Mouse (Mus musculus) heart, adult 9 months (tissue): ENCODE results near the gene Tmem120b.

Source experiments
- DNase-seq, 2 experiments: peaks; one replicate each; pipeline ENCODE4 v3.0.0; 2022; ENCODE audit warnings: low spot score in 2 of 2

Gene Tmem120b

GRCm38 (mm10) chr5:123068115-123068514, at the start of gene Tmem120b:
Tmem120b (plus strand) TSS chr5:123068415.
- DNase-seq = no peak

GRCm38 (mm10) chr5:123019336-123020016, 48.7 kb upstream of the Tmem120b start:
- peak; percentile 58 to 69 for DNase-seq

DNA sequence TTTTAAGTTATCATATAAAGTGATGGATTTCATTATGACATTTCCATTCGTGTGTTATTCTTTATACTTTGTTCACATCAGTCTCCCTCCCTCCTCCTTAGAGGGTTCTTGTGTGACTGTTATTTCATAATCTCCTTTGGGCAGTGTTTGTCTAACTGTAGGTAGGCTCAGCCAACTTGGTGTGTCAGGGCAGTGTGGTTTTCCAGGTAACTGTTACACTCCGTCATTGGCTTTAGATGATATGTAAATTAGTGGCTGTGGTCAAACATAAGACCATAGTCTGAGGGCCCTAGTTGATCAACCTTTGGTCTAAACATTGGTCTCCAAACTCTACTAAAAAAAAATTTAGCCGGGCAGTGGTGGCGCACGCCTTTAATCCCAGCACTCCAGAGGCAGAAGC, 47.8 kb upstream of the Tmem120b start:
- no peak for DNase-seq

- DNase-seq = no peak
Observed at GRCm38 (mm10) chr5:123021438-123021837, 46.8 kb upstream of the Tmem120b start.

DNA sequence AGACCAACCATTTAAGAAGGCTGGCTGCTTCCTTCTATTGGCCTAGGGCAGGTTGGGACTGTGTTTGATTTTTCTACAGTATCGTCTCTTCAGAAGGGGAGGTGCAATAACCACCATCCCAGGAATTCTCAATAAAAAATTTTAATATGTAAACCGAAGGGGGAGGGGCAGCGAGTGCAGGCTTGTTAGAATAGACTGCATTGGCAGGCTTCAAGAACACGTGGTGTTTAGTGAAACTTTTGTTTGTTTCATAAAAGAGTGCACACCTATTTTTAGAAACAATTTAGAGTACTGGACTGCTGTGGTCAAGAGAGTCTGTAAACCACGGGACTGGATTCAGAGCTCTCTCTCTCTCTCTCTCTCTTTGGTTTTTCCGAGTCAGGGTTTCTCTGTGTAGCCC, 45.2 kb upstream of the Tmem120b start:
- no peak for DNase-seq

GRCm38 (mm10) chr5:123024312-123024711, 43.9 kb upstream of the Tmem120b start:
- DNase-seq = no peak

DNA sequence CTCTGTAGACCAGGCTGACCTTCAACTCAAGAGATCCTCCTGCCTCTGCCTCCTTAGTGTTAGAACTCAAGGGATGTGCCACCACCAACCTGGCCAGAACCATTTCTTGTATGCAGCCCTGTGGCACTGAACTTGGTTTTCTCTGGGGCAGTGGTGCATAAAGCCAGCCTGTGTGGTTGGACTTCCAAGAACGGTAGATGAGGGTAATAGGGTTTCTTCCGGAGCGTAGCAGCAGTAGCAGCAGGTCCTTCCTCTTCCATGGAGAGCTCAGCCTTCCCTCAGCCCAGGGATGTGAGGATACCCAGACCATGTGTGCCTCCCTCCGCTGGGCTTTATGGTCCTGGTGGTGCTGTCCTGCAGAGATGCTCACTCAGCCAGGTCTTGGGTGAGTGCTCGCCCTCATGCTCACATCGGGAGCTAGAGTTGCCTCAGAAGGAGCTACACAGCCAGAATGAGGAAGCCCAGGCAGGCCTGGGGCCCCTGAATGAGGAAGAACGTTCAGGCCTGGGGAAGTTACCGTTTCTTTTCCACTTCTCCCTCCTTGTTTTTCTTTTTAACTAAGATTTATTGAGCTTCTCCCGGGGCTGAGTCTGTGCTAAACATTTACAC, 43.1 kb upstream of the Tmem120b start:
- DNase-seq = peak in 1 of 2 experiments; percentile 40

GRCm38 (mm10) chr5:123026414-123026813, 41.8 kb upstream of the Tmem120b start:
- no peak for DNase-seq

GRCm38 (mm10) chr5:123027436-123027835, 40.8 kb upstream of the Tmem120b start:
- no peak for DNase-seq

DNA sequence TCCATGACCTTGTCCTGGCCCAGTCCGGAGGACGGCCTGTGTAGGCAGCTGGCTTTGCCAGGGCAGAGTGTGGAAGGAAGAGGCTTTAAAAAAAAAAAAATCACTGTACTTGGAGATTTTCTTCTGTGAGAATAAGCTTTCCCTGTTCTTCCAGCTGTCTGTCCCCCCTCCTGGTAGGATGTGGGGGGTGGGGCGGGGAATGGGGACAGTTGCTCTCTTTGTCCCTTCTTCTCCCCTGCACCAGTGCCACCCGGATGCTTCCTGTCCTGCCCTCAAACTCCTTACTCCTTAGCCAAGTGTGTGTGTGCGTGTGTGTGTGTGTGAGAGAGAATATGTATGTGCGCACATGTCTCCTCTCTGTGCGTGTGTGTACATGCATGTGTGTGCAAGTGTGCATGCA, 38.5 kb upstream of the Tmem120b start:
- no peak for DNase-seq

GRCm38 (mm10) chr5:123031312-123031711, 36.9 kb upstream of the Tmem120b start:
- DNase-seq = no peak

DNA sequence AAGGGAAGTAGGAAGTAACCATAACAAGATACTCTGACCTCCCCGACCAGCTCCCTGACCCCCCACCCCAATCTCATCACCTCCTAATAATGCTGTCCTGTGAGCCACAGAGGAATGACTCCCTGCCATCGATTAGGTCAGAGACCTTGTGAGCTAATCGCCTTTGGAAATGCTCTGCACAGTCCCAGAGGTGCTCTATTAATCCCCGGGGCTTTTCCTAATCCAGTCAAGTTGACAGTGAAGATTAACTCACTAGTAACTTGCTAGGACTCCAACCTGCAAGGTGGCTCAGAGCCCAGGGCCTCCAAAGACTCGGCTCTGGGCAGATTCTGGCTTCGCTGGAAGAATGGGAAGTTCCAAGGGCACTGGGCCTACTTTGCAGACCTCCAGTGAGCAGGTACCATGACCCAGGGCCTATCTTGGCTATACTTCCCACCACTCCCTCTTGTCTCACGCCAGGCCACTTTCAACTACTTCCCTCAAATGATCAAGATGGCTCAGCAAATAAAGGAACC, 34.5 kb upstream of the Tmem120b start:
- DNase-seq = no peak

- DNase-seq = no peak
Observed at GRCm38 (mm10) chr5:123035089-123035488, 33.1 kb upstream of the Tmem120b start.

DNA sequence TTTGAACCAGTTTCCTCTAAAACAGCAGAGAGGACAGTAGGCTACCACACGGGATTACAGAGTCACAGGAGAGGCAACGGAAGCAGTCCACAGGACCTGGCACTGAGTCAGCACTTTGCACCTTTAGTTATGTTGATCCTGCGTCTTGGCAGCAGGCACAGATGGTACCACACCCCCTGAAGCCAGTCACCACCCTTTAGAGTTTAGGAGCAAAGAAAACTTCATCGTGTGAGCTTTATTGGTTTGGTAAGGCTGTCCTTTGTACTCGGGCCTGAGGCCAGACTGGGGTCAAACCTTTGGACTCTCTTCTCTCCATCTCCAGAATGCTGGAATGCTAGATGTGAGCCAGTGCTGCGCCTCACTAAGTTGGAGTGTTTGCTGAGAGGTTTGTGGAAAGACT, 32.7 kb upstream of the Tmem120b start:
- no peak for DNase-seq

DNA sequence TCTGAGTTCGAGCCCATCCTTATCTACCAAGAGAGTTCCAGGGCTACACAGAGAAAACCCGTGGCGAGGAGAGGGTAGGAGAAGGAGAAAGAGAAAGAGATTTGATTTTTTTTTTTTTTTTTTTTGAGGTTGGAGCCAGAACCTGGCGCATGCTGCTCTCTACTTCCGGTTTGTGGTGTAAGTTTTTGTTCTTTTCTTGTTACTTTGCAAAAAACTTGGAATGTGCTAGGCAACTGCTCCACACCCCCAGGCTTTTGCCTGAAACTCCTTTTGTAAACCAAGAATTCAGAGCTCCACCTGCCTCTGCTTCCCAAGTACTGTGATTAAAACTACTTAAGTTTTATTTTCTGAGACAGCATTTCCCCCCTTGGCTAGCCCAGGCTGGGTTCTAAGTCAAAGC, 30.1 kb upstream of the Tmem120b start:
- no peak for DNase-seq

DNA sequence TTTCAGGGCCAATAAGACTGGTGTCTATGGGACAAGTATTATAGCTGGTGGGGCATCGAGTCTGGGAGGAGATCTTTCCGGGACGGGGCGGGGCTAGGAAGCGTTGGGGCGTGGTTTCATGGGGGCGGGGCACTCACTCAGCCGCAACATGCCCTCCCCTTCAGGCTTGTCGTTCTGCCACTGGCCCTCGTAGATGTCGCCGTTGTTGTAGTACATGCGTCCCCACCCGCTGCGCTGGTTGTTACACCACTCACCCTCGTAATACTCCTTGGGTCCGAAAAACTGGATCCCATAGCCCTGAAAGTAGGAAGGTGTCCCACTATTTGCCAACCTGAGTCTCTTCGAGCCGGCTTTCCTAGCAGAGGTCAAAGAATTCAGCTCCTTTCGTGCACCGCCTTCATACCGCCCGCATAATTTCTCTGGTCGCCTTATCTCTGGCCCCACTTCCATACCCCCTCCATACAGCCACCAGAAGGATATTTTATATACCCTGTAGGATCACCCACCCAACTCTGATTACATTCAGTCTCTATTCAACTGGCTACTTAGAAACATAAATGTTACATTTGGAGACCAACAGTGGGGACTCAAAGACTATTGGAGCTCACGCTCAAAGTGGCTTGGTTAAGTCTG, 29.0 kb upstream of the Tmem120b start:
- peak; percentile 77 to 80 for DNase-seq

- no peak for DNase-seq
Observed at GRCm38 (mm10) chr5:123040796-123041195, 27.4 kb upstream of the Tmem120b start.

- no peak for DNase-seq
Observed at GRCm38 (mm10) chr5:123043856-123044255, 24.4 kb upstream of the Tmem120b start.

DNA sequence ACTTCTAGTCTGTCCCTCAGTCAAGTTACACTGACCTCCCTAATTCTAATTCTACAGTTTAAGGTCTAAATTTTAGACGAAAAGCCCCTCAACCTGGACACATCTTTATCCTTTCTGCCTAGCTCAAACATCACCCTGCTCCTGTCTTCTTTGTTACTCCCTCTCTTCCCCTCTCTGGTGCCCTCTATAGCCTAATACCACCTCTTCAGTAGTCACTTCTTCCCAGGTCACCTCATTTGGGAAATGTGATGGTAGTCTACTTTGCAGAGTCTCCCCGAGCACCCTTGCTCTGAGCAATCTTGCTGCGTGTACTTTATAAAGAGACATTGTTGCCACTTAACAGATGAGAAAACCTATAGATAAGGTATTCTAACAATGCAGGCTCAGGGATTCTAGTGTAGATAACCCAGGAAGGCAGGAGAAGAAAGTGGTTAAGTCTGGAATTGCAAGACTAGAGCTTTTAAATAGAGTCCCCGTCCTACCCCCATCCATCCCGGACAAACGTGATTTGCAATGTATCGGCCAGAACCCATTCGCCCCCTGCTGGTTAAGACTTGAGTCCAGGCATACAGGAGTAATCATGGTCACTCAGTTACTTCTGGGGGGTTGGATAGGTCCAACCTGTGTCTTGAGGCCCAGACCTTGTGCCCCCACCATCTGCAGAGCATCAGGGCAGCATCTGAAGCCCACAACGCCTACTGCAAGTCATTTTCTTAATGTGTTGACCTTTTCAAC, 22.5 kb upstream of the Tmem120b start:
- DNase-seq = peak; percentile 55 to 75

- no peak for DNase-seq
Observed at GRCm38 (mm10) chr5:123046916-123047315, 21.3 kb upstream of the Tmem120b start, which contains the start of gene Morn3. Morn3 (minus strand) TSS chr5:123047016.

GRCm38 (mm10) chr5:123049271-123049670, 18.9 kb upstream of the Tmem120b start:
- DNase-seq = peak in 1 of 2 experiments; percentile 22

- DNase-seq = peak in 1 of 2 experiments; percentile 45
Observed at GRCm38 (mm10) chr5:123050918-123051317, 17.3 kb upstream of the Tmem120b start.
